Mouse (Mus musculus) cortical plate, adult 2 months (tissue): ENCODE measurements around the gene Zfp58.

Experiments
- CTCF ChIP-seq: fragments of 200-500 bp; IDR thresholded peaks from 2 replicates; pipeline ENCODE4 v1.5.1; 2011; ENCODE audit warnings: mild to moderate bottlenecking, control low read depth, low read length; ENCODE audit not compliant: insufficient read depth; ENCODE audit errors: extremely low read depth
- POLR2A ChIP-seq: fragments of 200-500 bp; IDR thresholded peaks from 2 replicates; pipeline ENCODE4 v1.6.1; 2011; ENCODE audit warnings: mild to moderate bottlenecking, low read length, control low read depth; ENCODE audit not compliant: insufficient read depth; ENCODE audit errors: extremely low read depth

DNA sequence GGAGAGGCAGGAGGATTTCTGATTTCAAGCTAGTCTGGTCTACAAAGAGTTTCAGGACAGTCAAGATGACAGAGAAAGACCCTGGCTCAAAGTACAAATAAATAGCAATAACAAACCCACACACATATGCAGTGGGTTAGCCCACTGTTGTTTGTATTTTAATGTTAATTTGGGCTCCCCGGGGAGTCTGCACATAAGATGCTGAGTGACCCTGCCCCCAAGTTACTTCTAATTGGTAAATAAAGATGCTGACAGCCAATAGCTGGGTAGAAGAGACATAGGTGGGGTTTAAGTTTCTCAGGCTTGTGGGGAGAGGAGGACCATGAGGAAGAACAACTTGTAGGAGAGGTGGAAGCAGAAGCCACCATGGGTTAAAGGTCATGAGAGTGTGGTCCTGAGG lies 45.6 kb upstream of the Zfp58 start:
- TF ChIP-seq CTCF (no peak), POLR2A (no peak)
